Mouse (Mus musculus) retina, adult 2 months (tissue): ENCODE results near the gene Mgat4a.
A peak's percentile ranks its signal among the peaks of the same experiment; 100 is the strongest.

Experiments
- DNase-seq: peaks from one replicate; pipeline ENCODE4 v3.0.0-alpha.2; 2012; ENCODE audit warnings: low read depth, low spot score

Mgat4a gene

GRCm38 (mm10) chr1:37466322-37466995 lies 74.4 kb downstream of the Mgat4a start:
- no peak for DNase-seq

GRCm38 (mm10) chr1:37464878-37465452 lies 75.9 kb downstream of the Mgat4a start:
- DNase-seq, result no peak

- no peak for DNase-seq
Observed at GRCm38 (mm10) chr1:37457546-37457945, 83.3 kb downstream of the Mgat4a start.

- no peak for DNase-seq
Observed at GRCm38 (mm10) chr1:37451270-37451669, 89.5 kb downstream of the Mgat4a start.

- DNase-seq, result no peak
Observed at GRCm38 (mm10) chr1:37448361-37449095, 92.3 kb downstream of the Mgat4a start.

GRCm38 (mm10) chr1:37442848-37443835 lies 97.7 kb downstream of the Mgat4a start:
- no peak for DNase-seq

- DNase-seq, result no peak
Observed at GRCm38 (mm10) chr1:37436419-37436818, 104.4 kb downstream of the Mgat4a start.

GRCm38 (mm10) chr1:37430297-37430840 lies 110.4 kb downstream of the Mgat4a start:
- DNase-seq, result no peak

GRCm38 (mm10) chr1:37429366-37430296 lies 111.2 kb downstream of the Mgat4a start, which contains the start of the genes Coa5 and Unc50:
TSS of gene Coa5 (minus strand) at chr1:37430103.
TSS of gene Unc50 (plus strand) at chr1:37430139.
- peak; percentile 92 for DNase-seq

GRCm38 (mm10) chr1:37428911-37429310 lies 111.9 kb downstream of the Mgat4a start:
- no peak for DNase-seq

- DNase-seq, result no peak
Observed at GRCm38 (mm10) chr1:37427144-37427875, 113.5 kb downstream of the Mgat4a start.

- peak; percentile 30 for DNase-seq
Observed at GRCm38 (mm10) chr1:37419420-37419819, 121.4 kb downstream of the Mgat4a start.

- DNase-seq, result no peak
Observed at GRCm38 (mm10) chr1:37415394-37415793, 125.4 kb downstream of the Mgat4a start.

- no peak for DNase-seq
Observed at GRCm38 (mm10) chr1:37409647-37410046, 131.2 kb downstream of the Mgat4a start.

- DNase-seq, result no peak
Observed at GRCm38 (mm10) chr1:37408678-37409077, 132.1 kb downstream of the Mgat4a start.

GRCm38 (mm10) chr1:37408059-37408458 lies 132.8 kb downstream of the Mgat4a start:
- DNase-seq, result no peak

GRCm38 (mm10) chr1:37407228-37407627 lies 133.6 kb downstream of the Mgat4a start:
- no peak for DNase-seq

- DNase-seq, result no peak
Observed at GRCm38 (mm10) chr1:37405137-37405536, 135.7 kb downstream of the Mgat4a start.

GRCm38 (mm10) chr1:37401687-37402086 lies 139.1 kb downstream of the Mgat4a start:
- DNase-seq, result peak; percentile 28
